Mouse (Mus musculus): ENCODE data around the gene Atf7ip2.
"Not testable (repeated sequence)": the region's sequence is repeated elsewhere in the genome, so short reads cannot be mapped to it uniquely, and the experiment has no call there.

Gene Atf7ip2

GRCm38 (mm10) chr16:10192679-10193506 is at the start of gene Atf7ip2:
TSS of gene Atf7ip2 (plus strand) at chr16:10192712.
- peak; percentile 88 to 94 for DNase-seq

DNA sequence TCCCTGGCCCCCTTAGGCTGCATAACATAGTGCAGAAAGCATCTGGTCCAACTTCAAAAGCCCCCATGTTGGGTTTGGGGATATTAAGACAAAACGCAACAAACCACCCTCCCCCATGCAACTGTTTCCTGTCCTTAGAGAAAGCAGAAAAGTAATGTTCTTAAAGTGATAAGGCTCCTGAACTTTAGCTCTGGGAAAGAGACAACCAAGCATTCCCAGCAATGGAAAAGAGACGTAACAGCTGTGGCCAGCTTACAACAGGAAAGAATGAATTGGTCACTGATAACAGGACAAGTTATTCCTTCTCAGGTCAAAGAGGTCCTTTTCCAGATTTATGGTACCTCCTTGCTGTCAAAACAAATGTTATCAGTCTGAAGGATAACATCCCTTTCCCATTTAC is 49.3 kb upstream of the Atf7ip2 start:
- DNase-seq = no peak

- no peak for DNase-seq
Measured at GRCm38 (mm10) chr16:10147401-10147800, 45.1 kb upstream of the Atf7ip2 start.

GRCm38 (mm10) chr16:10169123-10169905 is 23.2 kb upstream of the Atf7ip2 start:
- no peak for DNase-seq

DNA sequence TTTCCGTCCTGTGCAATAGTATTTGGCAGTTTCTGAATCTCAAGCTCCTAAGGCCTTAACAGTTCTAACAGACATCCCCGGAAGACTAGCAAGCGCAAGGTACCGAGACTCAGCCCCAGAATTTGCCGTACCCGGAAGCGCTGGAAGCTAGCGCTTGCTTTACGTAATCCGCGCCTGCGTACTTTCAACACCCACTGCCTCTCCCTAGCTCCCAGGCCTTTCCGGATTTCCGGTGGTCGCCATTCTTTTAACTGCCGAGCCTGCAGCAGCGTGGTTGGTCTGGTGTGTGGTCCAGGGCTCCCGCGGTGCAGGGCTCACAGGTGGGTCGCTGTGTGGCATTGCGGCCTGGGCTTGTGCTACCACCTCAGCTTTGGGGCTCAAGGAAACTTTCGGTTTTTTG is 22.5 kb upstream of the Atf7ip2 start, which contains the start of gene Rpl39l:
TSS of gene Rpl39l (plus strand) at position 222 of the 400 bp plus-strand sequence.
- DNase-seq = no peak

DNA sequence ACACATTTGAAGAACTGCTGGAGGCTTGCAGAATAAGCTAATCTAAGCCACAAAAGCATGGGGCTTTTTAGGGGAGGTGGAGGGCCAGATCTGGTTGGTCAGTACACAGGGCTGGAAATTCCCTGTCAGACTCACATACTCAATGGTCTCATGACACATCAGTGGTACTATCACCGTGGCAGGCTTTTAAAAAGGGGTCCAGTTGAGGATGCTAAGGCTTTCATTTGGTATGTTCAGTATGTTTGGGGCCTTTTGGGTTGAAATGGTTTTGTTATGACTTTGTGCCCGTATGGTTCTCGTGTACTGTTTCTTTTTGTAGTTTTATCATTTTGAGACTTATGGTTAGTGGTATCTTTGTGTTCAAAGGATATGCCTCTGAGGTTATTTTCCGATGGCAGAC is 21.2 kb upstream of the Atf7ip2 start:
- no peak for DNase-seq

GRCm38 (mm10) chr16:10172179-10172820 is 20.2 kb upstream of the Atf7ip2 start:
- no peak for DNase-seq

DNA sequence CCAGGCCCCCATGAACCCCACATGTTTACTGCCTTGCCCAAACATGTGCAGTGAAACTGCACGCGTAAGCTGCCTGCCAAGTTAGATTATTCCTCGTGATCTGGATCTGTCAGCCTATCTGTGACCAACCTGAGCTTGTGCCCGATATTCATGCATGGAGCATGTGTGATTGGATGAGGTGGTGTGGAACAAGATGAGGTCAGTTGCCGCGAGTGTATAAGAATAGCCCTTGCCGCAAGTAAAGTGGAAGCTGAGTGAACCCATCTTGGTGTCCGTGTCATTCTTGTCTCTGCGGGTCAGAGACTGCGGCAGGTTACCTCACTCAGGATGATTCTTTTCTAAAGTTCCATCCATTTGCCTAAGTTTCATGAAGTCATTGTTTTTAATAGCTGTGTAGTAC is 5.1 kb upstream of the Atf7ip2 start:
- DNase-seq = not testable (repeated sequence)

GRCm38 (mm10) chr16:10208777-10209176 is 16.3 kb downstream of the Atf7ip2 start:
- no peak for DNase-seq

DNA sequence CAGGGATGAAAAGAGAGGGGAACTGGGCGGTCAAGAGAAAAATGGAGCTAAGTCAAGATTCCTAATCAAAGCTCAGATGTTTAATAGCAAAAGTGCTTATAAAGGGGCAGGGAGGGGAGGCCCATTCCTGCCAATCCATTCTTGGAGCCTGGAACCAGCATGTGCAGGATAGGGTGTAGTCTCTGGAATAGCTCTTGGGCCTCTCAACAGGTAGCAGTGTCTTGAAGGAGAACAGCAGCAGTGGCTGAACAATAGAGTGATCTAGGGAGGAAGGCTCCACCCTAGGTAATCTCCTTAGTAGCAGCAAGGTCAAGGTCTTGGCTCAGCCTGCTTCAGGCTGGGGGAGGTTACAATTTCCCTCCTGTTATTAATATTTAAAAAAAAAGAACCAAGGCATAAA is 23.9 kb downstream of the Atf7ip2 start:
- DNase-seq = not testable (repeated sequence)

DNA sequence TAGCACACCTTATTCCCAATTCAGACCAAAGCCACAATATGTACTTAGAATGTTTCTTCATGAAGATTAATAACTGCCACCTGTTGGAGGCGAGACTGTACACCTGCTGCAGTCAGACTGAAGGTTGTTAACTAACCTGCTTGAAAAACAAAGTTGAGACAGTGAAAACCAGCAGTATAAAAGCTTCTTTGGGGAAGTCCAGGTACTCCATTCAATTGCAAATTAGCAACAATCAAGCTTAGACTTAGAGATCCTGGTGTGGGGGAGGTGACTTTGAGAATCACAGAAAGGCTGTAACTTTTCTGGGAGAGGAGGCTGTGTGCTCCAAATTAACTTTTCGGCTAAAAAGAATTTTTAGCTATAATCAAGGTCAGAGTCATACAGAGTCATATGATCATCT is 24.5 kb downstream of the Atf7ip2 start:
- DNase-seq = not testable (repeated sequence)

GRCm38 (mm10) chr16:10227361-10227760 is 34.8 kb downstream of the Atf7ip2 start:
- no peak for DNase-seq

GRCm38 (mm10) chr16:10236601-10237000 is 44.1 kb downstream of the Atf7ip2 start:
- peak in 1 of 2 experiments; percentile 7 for DNase-seq

DNA sequence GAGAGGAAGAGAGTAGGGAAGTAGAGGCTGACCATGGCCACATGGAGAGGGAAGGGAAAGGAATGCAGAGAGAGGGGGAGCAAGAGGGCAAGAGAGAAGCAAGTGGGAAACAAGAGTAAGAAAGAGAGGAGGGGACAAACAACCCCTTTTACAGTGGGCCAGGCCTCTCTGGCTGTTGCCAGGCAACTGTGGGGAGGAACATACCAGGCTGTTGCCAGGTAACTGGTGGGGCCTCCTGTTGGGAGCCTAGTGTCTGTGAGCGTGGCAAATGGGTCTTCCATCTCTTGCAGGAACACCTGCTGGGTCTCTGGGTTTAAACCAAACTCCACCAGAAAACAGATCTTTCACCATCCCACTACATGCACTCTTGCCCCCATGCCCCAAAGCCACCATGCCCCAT is 61.5 kb downstream of the Atf7ip2 start:
- no peak for DNase-seq

GRCm38 (mm10) chr16:10272256-10272655 is 79.7 kb downstream of the Atf7ip2 start:
- DNase-seq = peak; percentile 55 to 79

DNA sequence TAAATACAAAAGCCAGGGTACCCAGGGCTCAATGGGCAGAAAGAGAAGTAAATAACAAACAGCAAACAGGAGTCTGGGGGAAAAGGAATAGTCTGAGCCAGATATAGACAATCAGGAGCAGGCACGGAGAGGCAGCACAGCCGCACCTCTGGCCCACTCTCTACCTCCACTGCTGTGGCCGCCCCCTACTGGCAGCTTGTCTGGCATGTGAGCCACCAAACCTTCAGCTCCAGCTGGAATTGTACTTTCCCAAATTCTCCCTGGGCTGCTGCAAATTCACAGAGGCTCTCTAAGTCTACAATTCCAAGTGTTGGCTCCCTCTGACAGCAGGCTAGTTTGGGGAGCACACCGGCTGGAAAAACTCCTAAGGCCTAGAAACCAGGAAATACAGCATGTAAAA is 82.0 kb downstream of the Atf7ip2 start:
- peak in 1 of 2 experiments; percentile 15 for DNase-seq

- not testable (repeated sequence) for DNase-seq
Measured at GRCm38 (mm10) chr16:10276778-10277177, 84.3 kb downstream of the Atf7ip2 start.

DNA sequence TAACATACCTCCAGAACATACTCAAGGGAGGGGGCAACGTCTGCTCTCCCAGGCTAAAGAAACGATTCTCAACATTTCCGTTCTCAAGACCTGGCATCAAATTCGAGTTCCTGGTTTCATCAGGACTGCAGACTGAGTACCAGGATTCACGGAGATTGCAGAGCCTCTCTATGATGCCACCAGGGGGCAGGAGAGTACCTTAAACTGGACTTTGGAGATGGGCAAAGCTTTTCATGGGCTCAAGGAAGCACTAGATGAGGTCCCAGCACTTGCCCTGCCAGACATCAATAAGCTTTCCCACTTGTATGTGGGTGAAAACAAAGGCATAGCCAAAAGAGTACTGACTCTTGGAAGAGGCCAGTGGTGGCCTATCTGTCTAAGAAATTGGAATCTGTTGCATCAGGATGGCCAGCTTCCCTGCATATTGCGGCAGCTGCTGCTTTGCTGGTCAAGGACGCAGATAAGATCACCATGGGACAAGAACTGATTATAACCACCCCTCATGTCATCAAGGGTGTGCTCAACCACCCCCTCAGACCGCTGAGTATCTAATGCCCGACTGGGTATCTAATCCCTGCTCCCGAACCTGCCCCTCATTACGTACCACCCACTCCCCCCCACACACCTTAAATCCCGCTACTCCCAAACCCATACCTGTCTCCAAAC is 87.9 kb downstream of the Atf7ip2 start:
- DNase-seq = peak; percentile 81 to 91

DNA sequence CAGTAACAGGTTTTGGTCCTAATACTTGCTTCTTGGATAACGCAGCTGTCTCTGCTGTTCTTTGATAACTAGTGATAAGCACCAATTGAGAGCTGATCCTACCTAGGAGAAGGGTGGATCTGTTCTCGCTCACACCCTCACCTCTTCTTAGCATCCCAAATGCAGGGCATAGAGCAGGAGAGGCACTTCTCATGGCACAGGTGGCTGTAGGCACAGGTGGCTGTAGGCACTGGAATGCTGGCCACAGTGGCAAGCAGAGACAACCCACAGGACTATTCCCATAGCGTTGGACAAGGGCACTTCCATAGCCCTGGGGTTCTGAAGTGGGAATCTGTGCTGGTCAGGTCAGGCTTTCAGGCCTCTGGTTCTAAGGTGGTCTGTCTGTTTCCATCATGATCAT is 89.4 kb downstream of the Atf7ip2 start:
- DNase-seq = no peak

GRCm38 (mm10) chr16:10286513-10287268 is 94.2 kb downstream of the Atf7ip2 start:
- peak in 1 of 2 experiments; percentile 12 for DNase-seq

GRCm38 (mm10) chr16:10288115-10288514 is 95.6 kb downstream of the Atf7ip2 start:
- no peak for DNase-seq
